Mouse (Mus musculus) brain, adult 10 weeks (tissue): ENCODE results near the gene Relt. TPM values are rescaled to one million over a fixed set of nuclear protein-coding genes. Genes with fewer than 3 reads are reported as not detected.

Experiments used
- polyA plus RNA-seq: library from polyadenylated mRNA; stranded (reverse); fragments of 350-450 nt; fragmentation: Illumina TruSeq; extraction: RNeasy Lipid Tissue Mini Kit (QIAGEN cat#74804); gene quantifications from one replicate; pipeline ENCODE4 v1.2.3, GENCODE M21; 2015; ENCODE audit warnings: low read depth, low replicate concordance

Relt gene
- polyA plus RNA-seq, result 23.3 TPM

DNA sequence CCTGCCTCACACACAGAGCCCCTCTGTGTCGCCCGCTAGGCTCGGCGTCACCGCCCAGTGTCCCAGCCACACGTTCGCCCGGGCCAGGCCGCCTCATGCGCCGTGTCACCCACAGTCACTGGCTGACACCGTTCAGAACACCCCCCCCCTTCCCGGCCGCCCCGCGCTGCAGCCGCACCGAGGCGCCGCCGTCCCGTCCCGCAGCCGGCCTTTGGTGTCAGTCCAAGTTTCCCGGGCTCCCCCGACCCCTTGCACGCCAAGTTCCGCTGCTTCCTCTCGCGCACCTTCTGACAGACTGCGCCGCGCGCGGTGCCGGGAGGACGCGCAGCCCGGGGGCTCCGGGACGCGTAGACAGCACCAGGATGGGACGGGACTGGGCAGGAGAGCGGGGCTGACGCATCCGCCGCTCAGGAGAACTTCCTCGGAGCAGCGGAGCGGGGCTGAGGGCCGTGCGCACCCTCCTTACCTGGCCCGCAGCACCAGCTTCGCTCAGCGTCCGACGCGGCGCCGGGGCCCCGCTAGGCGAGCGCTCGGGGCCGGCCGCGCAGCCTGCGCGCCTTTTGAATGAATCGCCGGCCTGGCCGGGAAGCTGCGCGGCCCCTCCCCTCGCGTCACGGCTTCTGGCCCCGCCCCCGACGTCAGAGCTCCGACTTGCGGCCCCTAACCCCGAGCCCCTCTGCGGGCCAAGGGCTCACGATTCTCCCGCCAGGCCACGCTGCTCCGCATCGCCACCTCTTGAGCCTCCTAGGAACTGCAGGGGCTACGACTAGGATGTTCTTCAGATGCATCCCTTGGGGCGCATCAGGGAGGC lies at the start of gene Relt:
TSS of gene Relt (minus strand) at position 619 of the 811 bp plus-strand sequence.

Other genes with a start within 250 kb of the Relt start
- 559 TPM for gene Plekhb1, start 201.0 kb downstream of the Relt start, polyA plus RNA-seq
- gene Fam168a, start 156.8 kb downstream of the Relt start, polyA plus RNA-seq, result 121 TPM
- 89.1 TPM for gene Arhgef17, start 68.7 kb upstream of the Relt start, polyA plus RNA-seq
- gene P2ry6, start 111.2 kb upstream of the Relt start, polyA plus RNA-seq, result 2.3 TPM
- gene P2ry2, start 149.4 kb upstream of the Relt start, polyA plus RNA-seq, result 0.71 TPM
- gene Fchsd2, start 229.4 kb upstream of the Relt start, polyA plus RNA-seq, result 26.3 TPM